Mouse (Mus musculus) C2C12 (cell line): ENCODE data around the gene 1700029I15Rik. TPM values are rescaled to one million over a fixed set of nuclear protein-coding genes. Genes with fewer than 3 reads are reported as not detected.

Experiments
- H3K27me3 ChIP-seq: one replicate; pipeline ENCODE4 v1.6.1; 2011; ENCODE audit not compliant: control insufficient read depth, insufficient read depth, insufficient read length
- H3K36me3 ChIP-seq: one replicate; pipeline ENCODE4 v1.6.1; 2011; ENCODE audit not compliant: control insufficient read depth, insufficient read depth
- H3K4me3 ChIP-seq: one replicate; pipeline ENCODE4 v1.5.1; 2011; ENCODE audit warnings: mild to moderate bottlenecking, control low read depth; ENCODE audit not compliant: poor library complexity, insufficient read depth, severe bottlenecking
- H3K79me2 ChIP-seq: one replicate; pipeline ENCODE4 v1.6.1; 2011; ENCODE audit not compliant: control insufficient read depth, insufficient read depth
- H3K79me3 ChIP-seq: one replicate; pipeline ENCODE4 v1.6.1; 2011; ENCODE audit warnings: low read depth, control low read depth
- H3ac ChIP-seq: one replicate; pipeline ENCODE3; 2011; ENCODE audit warnings: low read depth; ENCODE audit not compliant: control insufficient read depth, insufficient read length
- CEBPB ChIP-seq: IDR thresholded peaks from one replicate; pipeline ENCODE4 v1.6.1; 2011; ENCODE audit warnings: low read depth, mild to moderate bottlenecking, control low read depth, moderate library complexity
- CTCF ChIP-seq: IDR thresholded peaks from one replicate; pipeline ENCODE4 v1.5.1; 2011; ENCODE audit not compliant: control insufficient read depth, insufficient read depth, insufficient read length
- FOSL1 ChIP-seq: IDR thresholded peaks from one replicate; pipeline ENCODE4 v1.8.0; 2011; ENCODE audit warnings: mild to moderate bottlenecking, low read length; ENCODE audit not compliant: poor library complexity, insufficient read depth, severe bottlenecking
- MAX ChIP-seq: IDR thresholded peaks from one replicate; pipeline ENCODE4 v1.6.1; 2011; ENCODE audit warnings: mild to moderate bottlenecking, control low read depth
- MYOD1 ChIP-seq: IDR thresholded peaks from one replicate; pipeline ENCODE4 v1.6.1; 2011; ENCODE audit warnings: low read depth; ENCODE audit not compliant: control insufficient read depth, insufficient read length
- MYOG ChIP-seq: IDR thresholded peaks from one replicate; pipeline ENCODE4 v1.6.1; 2011; ENCODE audit not compliant: control insufficient read depth, insufficient read length; ENCODE audit errors: extremely low read depth
- USF1 ChIP-seq: IDR thresholded peaks from one replicate; pipeline ENCODE4 v1.6.1; 2011; ENCODE audit warnings: low read depth, mild to moderate bottlenecking, control low read depth, moderate library complexity
- polyA plus RNA-seq: library from polyadenylated mRNA; unstranded; fragments of >200 nt; fragmentation: generic; extraction: Trizol; gene quantifications from one replicate; pipeline ENCODE4 v1.2.1, GENCODE M21; 2012; ENCODE audit warnings: missing spikeins

1700029I15Rik gene
- polyA plus RNA-seq, 1 experiment = 0.73 TPM

DNA sequence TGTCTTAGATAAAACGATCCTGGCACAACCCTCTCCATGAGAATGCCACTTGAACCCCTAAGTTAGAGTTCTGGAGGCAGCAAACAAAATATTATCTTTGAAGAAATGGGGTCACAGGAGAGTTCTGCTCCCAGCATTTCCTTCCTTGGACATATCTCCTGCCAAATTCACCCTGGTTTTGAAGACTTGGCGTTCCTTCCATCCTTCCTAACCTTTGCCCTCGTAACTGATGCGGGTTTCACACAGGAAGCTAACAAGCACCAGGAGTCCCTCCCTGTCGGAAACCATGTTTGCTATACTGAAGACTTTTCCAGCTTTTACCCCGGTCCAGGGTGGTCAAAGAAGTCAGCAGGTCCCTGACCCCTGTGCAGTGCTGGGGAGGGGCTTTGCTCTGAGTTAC is 28.1 kb upstream of the 1700029I15Rik start:
- Histone ChIP-seq H3K36me3 (peaks cover 14% of the 10 kb centered on the region), H3K4me3 (no peak overlapping the region), H3ac (no peak overlapping the region), H3K79me3 (no peaks in the 10 kb centered on the region), H3K27me3 (no peaks in the 10 kb centered on the region), H3K79me2 (no peaks in the 10 kb centered on the region)
- TF ChIP-seq CTCF = no peak
- no peak for TF ChIP-seq CEBPB
- no peak for TF ChIP-seq FOSL1
- no peak for TF ChIP-seq MYOG
- TF ChIP-seq MAX = no peak
- no peak for TF ChIP-seq USF1
- no peak for TF ChIP-seq MYOD1

DNA sequence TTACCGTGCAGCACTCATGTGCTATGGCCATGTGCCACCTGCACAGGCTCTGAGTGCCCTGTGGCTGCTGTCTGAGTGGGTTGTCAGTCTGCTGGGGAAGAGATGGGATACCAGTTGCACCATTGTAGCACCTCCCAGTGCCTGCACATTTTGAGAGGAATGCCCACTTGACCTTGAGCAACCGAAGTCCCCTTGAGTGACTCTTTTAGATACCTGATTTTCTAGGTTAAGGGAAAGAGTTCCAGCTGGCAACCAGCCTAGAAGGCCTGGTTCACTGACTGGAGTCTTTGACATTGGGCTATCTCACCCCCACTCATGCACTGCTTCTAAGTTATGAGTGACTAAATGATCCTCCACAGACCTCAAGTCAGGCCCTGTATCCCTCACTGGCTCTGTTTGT is 23.0 kb upstream of the 1700029I15Rik start:
- Histone ChIP-seq H3K27me3 (no peaks in the 10 kb centered on the region), H3K79me3 (no peaks in the 10 kb centered on the region), H3K4me3 (no peak overlapping the region), H3ac (no peak overlapping the region), H3K36me3 (peaks cover 12% of the 10 kb centered on the region), H3K79me2 (no peaks in the 10 kb centered on the region)
- TF ChIP-seq FOSL1 (no peak), MYOD1 (no peak), MAX (no peak), USF1 (no peak), MYOG (no peak), CTCF (no peak), CEBPB (no peak)

DNA sequence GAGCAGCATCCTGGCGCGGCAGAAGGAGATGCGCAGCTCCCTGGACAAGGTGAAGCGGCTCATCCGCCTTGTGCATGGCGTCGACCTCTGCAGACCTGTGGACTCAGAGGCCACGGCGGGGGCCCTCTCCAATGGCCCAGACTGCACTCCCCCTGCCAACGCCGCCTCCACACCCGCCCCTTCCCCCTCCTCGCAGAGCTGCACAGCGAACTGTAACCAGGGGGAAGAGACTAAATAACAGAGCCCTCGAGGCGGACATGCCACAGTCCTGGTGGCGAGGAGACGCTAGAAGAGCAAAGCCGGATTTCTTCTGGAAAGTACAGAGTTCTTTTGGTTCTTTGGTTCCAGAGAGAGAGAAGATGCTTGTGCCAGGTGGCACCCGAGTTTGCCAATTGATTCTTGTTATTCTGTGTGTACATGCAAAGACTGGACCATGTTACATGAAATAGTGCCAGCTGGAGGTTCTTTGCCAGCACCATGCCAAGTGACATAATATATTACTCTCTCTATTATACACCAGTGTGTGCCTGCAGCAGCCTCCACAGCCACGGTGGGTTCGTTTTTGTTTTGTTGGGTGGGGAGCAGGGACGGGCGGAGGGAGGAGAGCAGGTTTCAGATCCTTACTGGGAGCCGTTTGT is 22.0 kb upstream of the 1700029I15Rik start:
- Histone ChIP-seq H3ac (no peak overlapping the region), H3K36me3 (peaks cover 12% of the 10 kb centered on the region), H3K27me3 (no peaks in the 10 kb centered on the region), H3K4me3 (no peak overlapping the region), H3K79me2 (no peaks in the 10 kb centered on the region), H3K79me3 (no peaks in the 10 kb centered on the region)
- TF ChIP-seq USF1 (no peak), MAX (no peak), FOSL1 (no peak), CEBPB (no peak), CTCF (no peak), MYOD1 (no peak), MYOG (no peak)

DNA sequence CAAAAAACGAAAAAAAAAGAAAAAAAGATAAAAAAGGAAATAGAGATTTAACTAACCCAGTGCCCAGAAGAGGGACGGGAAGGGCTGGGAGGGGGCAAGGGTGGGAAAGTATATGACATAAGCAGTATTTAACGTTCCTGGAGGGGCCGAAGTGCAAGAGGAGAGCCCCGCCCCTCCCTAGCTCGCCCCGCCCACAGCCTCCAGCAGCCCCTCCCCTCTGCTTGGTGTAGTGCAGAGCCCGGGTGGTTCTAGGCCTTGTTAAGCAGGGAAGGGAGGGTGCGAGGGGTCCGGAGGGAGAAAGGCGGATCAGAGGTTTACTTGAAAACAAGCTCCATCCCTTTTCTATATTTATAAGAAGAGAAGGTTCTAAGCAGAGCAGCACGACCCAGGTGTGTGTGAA is 21.4 kb upstream of the 1700029I15Rik start:
- Histone ChIP-seq H3ac (no peak overlapping the region), H3K27me3 (no peaks in the 10 kb centered on the region), H3K79me3 (no peaks in the 10 kb centered on the region), H3K36me3 (peaks cover 12% of the 10 kb centered on the region), H3K79me2 (no peaks in the 10 kb centered on the region), H3K4me3 (no peak overlapping the region)
- TF ChIP-seq FOSL1 = no peak
- no peak for TF ChIP-seq CEBPB
- no peak for TF ChIP-seq USF1
- TF ChIP-seq MYOD1 = no peak
- no peak for TF ChIP-seq MAX
- no peak for TF ChIP-seq CTCF
- TF ChIP-seq MYOG = no peak

DNA sequence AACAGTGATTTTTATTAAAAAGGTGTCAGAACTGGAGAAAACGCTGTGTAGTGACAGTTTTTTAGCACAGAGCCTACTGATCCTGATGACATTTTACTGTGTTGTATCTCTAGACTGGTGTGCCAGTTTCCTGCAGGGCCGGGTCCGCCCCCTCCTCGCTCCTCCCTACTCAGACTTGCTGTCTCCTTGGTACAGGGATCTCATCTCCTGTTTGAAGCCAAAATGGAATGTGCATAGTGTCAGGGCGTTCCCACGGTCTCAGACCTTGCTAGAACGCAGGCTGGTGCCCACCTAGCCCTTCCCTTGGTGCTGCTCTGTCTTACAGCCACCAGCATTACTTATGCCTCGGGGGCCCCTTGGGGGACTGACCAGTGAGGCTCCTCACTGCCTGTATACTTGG is 20.5 kb upstream of the 1700029I15Rik start:
- H3K27me3 ChIP-seq = no peaks in the 10 kb centered on the region

DNA sequence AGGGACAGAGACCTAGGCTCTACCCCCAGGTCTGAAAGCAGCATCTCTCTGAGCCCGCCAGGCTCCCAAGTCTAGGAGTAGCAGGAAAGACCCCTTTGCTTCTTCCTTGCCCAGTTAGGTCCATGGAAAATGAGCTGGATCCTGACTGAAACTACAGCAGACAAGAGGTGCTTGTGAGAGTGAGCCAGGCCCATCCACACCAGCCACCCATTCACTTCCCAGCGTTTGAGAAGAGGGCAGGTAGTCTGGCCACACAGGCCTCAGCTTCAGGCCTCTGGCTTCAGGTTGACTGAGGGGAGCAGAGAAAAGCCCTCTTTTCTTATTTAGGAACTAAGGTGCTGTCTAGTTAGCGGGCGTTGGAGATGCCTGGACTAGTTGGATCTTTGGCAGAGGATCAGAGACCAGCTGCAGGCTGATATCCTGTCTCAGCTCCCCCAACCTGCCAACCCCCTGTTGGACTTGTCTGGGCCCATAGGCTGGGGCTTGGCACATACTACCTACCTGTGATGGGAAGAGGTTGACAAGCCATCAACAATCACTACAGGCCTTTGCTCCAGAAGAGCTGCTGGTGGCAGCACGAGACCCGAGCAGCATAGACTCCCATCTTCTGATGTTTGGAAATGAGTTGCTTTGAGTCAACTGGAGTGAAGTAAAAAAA is 19.6 kb upstream of the 1700029I15Rik start:
- H3ac ChIP-seq = no peak overlapping the region
- no peaks in the 10 kb centered on the region for H3K27me3 ChIP-seq
- peaks cover 5% of the 10 kb centered on the region for H3K36me3 ChIP-seq
- H3K4me3 ChIP-seq = no peak overlapping the region
- no peaks in the 10 kb centered on the region for H3K79me3 ChIP-seq
- no peaks in the 10 kb centered on the region for H3K79me2 ChIP-seq
- TF ChIP-seq USF1 (no peak), MAX (no peak), CTCF (no peak), MYOD1 (no peak), FOSL1 (no peak), CEBPB (no peak), MYOG (no peak)

More for the DNA sequence above, 20.5 kb upstream of the 1700029I15Rik start:
- TF ChIP-seq CEBPB = no peak
- no peak for TF ChIP-seq MYOD1
- Histone ChIP-seq H3ac (no peak overlapping the region), H3K4me3 (no peak overlapping the region), H3K79me2 (no peaks in the 10 kb centered on the region), H3K79me3 (no peaks in the 10 kb centered on the region), H3K36me3 (peaks cover 9% of the 10 kb centered on the region)
